Mouse (Mus musculus) embryonic facial prominence, embryonic 12.5 days (tissue): ENCODE data around the gene Camk2b. TPM values are rescaled to one million over a fixed set of nuclear protein-coding genes. Genes with fewer than 3 reads are reported as not detected.

Experiments
- ATAC-seq: fragments of 200-750 bp; cut with Nextera tagmentation; 2 replicates; pipeline ENCODE4 v1.8.0; 2017; ENCODE audit not compliant: insufficient number of reproducible peaks, insufficient read depth, low FRiP score, low TSS enrichment
- H3K27ac ChIP-seq: fragments of 300-500 bp; sonication (generic); 2 replicates; pipeline ENCODE4 v1.5.1; 2016; ENCODE audit warnings: mild to moderate bottlenecking
- H3K27me3 ChIP-seq: fragments of 300-500 bp; sonication (generic); 2 replicates; pipeline ENCODE4 v1.6.1; 2016; ENCODE audit warnings: mild to moderate bottlenecking, moderate library complexity
- H3K36me3 ChIP-seq: fragments of 300-500 bp; sonication (generic); 2 replicates; pipeline ENCODE4 v1.6.1; 2016; ENCODE audit warnings: mild to moderate bottlenecking
- H3K4me1 ChIP-seq: fragments of 300-500 bp; sonication (generic); 2 replicates; pipeline ENCODE4 v1.6.1; 2016
- H3K4me2 ChIP-seq: fragments of 300-500 bp; sonication (generic); replicated peaks from 2 replicates; pipeline ENCODE4 v1.6.1; 2016; ENCODE audit warnings: mild to moderate bottlenecking, moderate library complexity
- H3K4me3 ChIP-seq: fragments of 300-500 bp; sonication (generic); 2 replicates; pipeline ENCODE4 v1.5.1; 2016; ENCODE audit warnings: mild to moderate bottlenecking
- H3K9ac ChIP-seq: fragments of 300-500 bp; sonication (generic); 2 replicates; pipeline ENCODE4 v1.6.1; 2016; ENCODE audit warnings: mild to moderate bottlenecking, moderate library complexity
- H3K9me3 ChIP-seq: fragments of 300-500 bp; sonication (generic); 2 replicates; pipeline ENCODE4 v1.6.1; 2016; ENCODE audit warnings: mild to moderate bottlenecking, moderate library complexity
- WGBS: fragments of 180-500 bp; shearing (Covaris S2); methylation state at CpG from one replicate; pipeline ENCODE4 v1.1.7; 2016; 5-methylcytosine and 5-hydroxymethylcytosine counted together
- polyA plus RNA-seq: library from polyadenylated mRNA; unstranded; fragments of >200 nt; fragmentation: Nextera tagmentation; extraction: Ambion mirVana; gene quantifications from 2 replicates; pipeline ENCODE4 v1.2.1, GENCODE M21; 2016

Gene Camk2b
- polyA plus RNA-seq, 1 experiment from 2014 or later: 2.4 TPM

GRCm38 (mm10) chr11:5924699-5925098 is 141.5 kb downstream of the Camk2b start:
- Histone ChIP-seq H3K27me3 (no peaks in the 10 kb centered on the region), H3K9me3 (no peaks in the 10 kb centered on the region), H3K4me1 (no peaks in the 10 kb centered on the region), H3K4me3 (no peak overlapping the region), H3K27ac (no peak overlapping the region), H3K9ac (no peak overlapping the region), H3K4me2 (no peak overlapping the region), H3K36me3 (no peaks in the 10 kb centered on the region)
- ATAC-seq: no peak
- 50% methylated on average over 8 of the region's 8 CpGs for WGBS

DNA sequence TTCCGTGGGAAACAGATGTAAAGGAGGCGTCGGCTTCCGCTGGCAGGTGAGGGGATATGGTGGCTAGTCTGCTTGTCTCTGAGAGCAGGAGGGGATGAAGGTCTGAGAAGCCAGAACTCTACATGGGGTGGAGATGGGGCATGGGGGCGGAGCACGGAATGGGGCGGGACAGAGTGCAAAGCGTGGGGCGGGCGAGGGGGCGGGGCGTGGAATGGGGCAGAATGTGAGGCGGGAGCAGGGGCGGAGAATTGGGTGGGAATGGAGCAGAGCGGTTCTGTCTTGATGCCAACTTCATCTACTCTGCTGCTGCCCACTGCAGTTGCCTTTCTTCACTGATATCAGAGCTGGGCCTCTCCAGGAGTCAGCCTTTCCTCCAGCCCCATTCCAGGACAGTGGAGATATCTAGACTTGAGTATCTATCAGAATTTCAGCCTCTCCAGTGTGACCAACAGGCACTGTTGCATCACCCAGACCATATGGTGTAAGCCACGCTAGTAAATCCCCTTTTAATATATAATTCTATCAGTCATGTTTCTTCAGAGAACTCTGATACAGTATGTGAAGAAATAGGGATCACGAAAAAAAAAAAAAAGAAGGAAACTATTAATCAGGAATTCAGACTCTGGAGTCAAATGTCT is 145.7 kb downstream of the Camk2b start:
- H3K4me3 ChIP-seq: no peak overlapping the region
- no peaks in the 10 kb centered on the region for H3K4me1 ChIP-seq
- no peak for ATAC-seq
- 37% methylated on average over 17 of the region's 17 CpGs for WGBS
- no peak overlapping the region for H3K27ac ChIP-seq
- no peaks in the 10 kb centered on the region for H3K27me3 ChIP-seq
- no peak overlapping the region for H3K4me2 ChIP-seq
- no peaks in the 10 kb centered on the region for H3K9me3 ChIP-seq
- H3K36me3 ChIP-seq: no peaks in the 10 kb centered on the region
- no peak overlapping the region for H3K9ac ChIP-seq

Other genes with a start within 250 kb of the Camk2b start
- 9.9 and 10.2 TPM in 2 replicates for gene Polm, start 228.3 kb downstream of the Camk2b start, polyA plus RNA-seq
- gene Aebp1, start 204.4 kb downstream of the Camk2b start, polyA plus RNA-seq: 28.5 and 29.1 TPM in 2 replicates
- gene Pold2, start 188.1 kb downstream of the Camk2b start, polyA plus RNA-seq: 122 and 127 TPM in 2 replicates
- gene Myl7, start 167.6 kb downstream of the Camk2b start, polyA plus RNA-seq: 2.0 and 3.2 TPM in 2 replicates
- 2.7 and 3.5 TPM in 2 replicates for gene Gck, start 116.3 kb downstream of the Camk2b start, polyA plus RNA-seq
- gene Ykt6, start 110.7 kb downstream of the Camk2b start, polyA plus RNA-seq: 57.7 and 58.2 TPM in 2 replicates
- gene A730071L15Rik, start 133.7 kb upstream of the Camk2b start, polyA plus RNA-seq: 0.28 and 0.39 TPM in 2 replicates
- 49.5 and 50.8 TPM in 2 replicates for gene Nudcd3, start 134.1 kb upstream of the Camk2b start, polyA plus RNA-seq
- gene Npc1l1, start 163.8 kb upstream of the Camk2b start, polyA plus RNA-seq: 0.05 and 0.08 TPM in 2 replicates
- gene Ddx56, start 201.4 kb upstream of the Camk2b start, polyA plus RNA-seq: 105 and 106 TPM in 2 replicates
- gene Tmed4, start 208.5 kb upstream of the Camk2b start, polyA plus RNA-seq: 114 and 116 TPM in 2 replicates
- gene Ogdh, start 225.3 kb upstream of the Camk2b start, polyA plus RNA-seq: 96.0 and 99.9 TPM in 2 replicates